15 mouse cellular contexts compared by ENCODE assay signal in the genomic region with DNA sequence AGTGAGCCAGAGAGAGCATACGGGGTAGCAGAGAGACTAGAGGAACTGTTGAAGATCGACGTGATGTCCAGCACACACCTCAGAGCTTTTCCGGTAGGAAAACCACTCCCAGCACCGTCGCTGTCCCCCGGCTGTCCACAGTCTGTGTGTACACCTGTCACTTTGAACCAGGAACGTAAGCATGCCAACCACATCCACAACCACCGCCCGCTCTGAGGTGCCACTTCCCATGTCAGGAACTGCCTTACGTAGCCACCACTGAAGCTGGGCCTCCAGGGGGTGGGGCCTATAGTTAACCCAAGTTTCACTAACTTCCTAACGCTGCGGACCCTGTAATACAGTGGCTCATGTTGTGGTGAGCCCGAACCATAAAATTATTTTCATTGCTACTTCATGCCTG. TPM values are rescaled to one million over a fixed set of nuclear protein-coding genes. Genes with fewer than 3 reads are reported as not detected.
DNase-seq lines count a peak whose midpoint lies in the region; ATAC-seq and TF ChIP-seq lines count a peak whose summit lies in the region.
"Had no signal": no experiment of that assay in that cellular context is flagged by ENCODE, and none has a peak within 500 bp of the region (broad histone marks: within the 10 kb centered on the region; RNA-seq: fewer than 3 reads in every experiment).

No protein-coding gene starts in this region.

- no peak for TF ChIP-seq POLR2A in thymus, adult 2 months (IDR thresholded peaks at IDR 0.05; ENCODE audit: control insufficient read depth, extremely low read depth, insufficient read depth, low read length, poor library complexity)
- TF ChIP-seq POLR2A in cerebellum, adult 2 months (IDR thresholded peaks at IDR 0.05; ENCODE audit: borderline replicate concordance, insufficient read depth, low read length), result no peak

- peak overlapping the region; percentile 34; the same call in 1 of the 2 replicates for H3K9ac ChIP-seq in heart, embryonic 13.5 days
- no peak overlapping the region for H3K9ac ChIP-seq in liver, embryonic 15.5 days
- H3K9ac ChIP-seq: midbrain, embryonic 15.5 days had no signal

- WGBS in heart, embryonic 13.5 days, result 62% methylated on average over 14 of the region's 14 CpGs
- 22% methylated on average over 14 of the region's 14 CpGs for WGBS in liver, embryonic 15.5 days (ENCODE audit: insufficient replicate concordance)
- 3% methylated on average over 14 of the region's 14 CpGs for WGBS in thymus, adult 2 months
- 88% methylated on average over 14 of the region's 14 CpGs for WGBS in cerebellum, adult 2 months

- H3K27me3 ChIP-seq in heart, embryonic 13.5 days (replicated peaks), result no peaks in the 10 kb centered on the region
- peaks cover 22% of the 10 kb centered on the region for H3K27me3 ChIP-seq in liver, embryonic 15.5 days
- no peaks in the 10 kb centered on the region for H3K27me3 ChIP-seq in thymus, adult 2 months (ENCODE audit: control insufficient read depth, insufficient read depth, low read length)
- H3K27me3 ChIP-seq in cerebellum, adult 2 months (ENCODE audit: control insufficient read depth, insufficient read depth, low read length), result no peaks in the 10 kb centered on the region
- H3K27me3 ChIP-seq: midbrain, embryonic 15.5 days had no signal

- no peak for ATAC-seq in heart, embryonic 13.5 days (ENCODE audit: extremely low read depth, insufficient number of reproducible peaks, low FRiP score, low TSS enrichment)
- peak; percentile 71 for ATAC-seq in activated CD4-positive, CD25-positive, alpha-beta regulatory T cell, adult 4 months
- no peak for ATAC-seq in liver, embryonic 15.5 days (ENCODE audit: insufficient read depth)
- ATAC-seq: lung, postnatal 0 days; midbrain, embryonic 15.5 days had no signal

- no peak for DNase-seq in heart, adult 9 months (ENCODE audit: low spot score in 2 of 2)
- DNase-seq in thymus, adult 2 months, result peak; percentile 46
- DNase-seq in gastrocnemius, postnatal 25 days, result no peak
- no peak for DNase-seq in cerebellum, adult 2 months
- DNase-seq in layer of hippocampus, postnatal 36 days, result no peak
- DNase-seq: adrenal gland, postnatal 14 days; kidney, adult 18-20 months had no signal

- H3K27ac ChIP-seq in heart, embryonic 13.5 days (replicated peaks), result peak overlapping the region; percentile 74
- H3K27ac ChIP-seq in liver, embryonic 15.5 days (replicated peaks), result no peak overlapping the region
- H3K27ac ChIP-seq in thymus, adult 2 months (ENCODE audit: control insufficient read depth, insufficient read depth, low read length), result 0 out of 2 replicates have a peak overlapping the region, but pooled peaks have one; percentile 13
- H3K27ac ChIP-seq in cerebellum, adult 2 months (ENCODE audit: insufficient read depth, low read length), result no peak overlapping the region
- H3K27ac ChIP-seq: hindbrain, embryonic 10.5 days; limb, embryonic 10.5 days; midbrain, embryonic 15.5 days had no signal

- H3K9me3 ChIP-seq in heart, embryonic 13.5 days, result no peaks in the 10 kb centered on the region; the same call in none of the 2 replicates
- no peaks in the 10 kb centered on the region for H3K9me3 ChIP-seq in liver, embryonic 15.5 days (replicated peaks)
- H3K9me3 ChIP-seq: hindbrain, embryonic 10.5 days; limb, embryonic 10.5 days; midbrain, embryonic 15.5 days had no signal

- H3K36me3 ChIP-seq in heart, embryonic 13.5 days, result no peaks in the 10 kb centered on the region
- H3K36me3 ChIP-seq in liver, embryonic 15.5 days (replicated peaks), result no peaks in the 10 kb centered on the region
- no peaks in the 10 kb centered on the region for H3K36me3 ChIP-seq in thymus, adult 2 months (ENCODE audit: control insufficient read depth, insufficient read depth, low read length)
- H3K36me3 ChIP-seq: hindbrain, embryonic 10.5 days; limb, embryonic 10.5 days; midbrain, embryonic 15.5 days had no signal

- H3K4me3 ChIP-seq in heart, embryonic 13.5 days, result peak overlapping the region; percentile 19; the same call in 1 of the 2 replicates
- 0 out of 2 replicates have a peak overlapping the region, but pooled peaks have one; percentile 7 for H3K4me3 ChIP-seq in liver, embryonic 15.5 days (replicated peaks)
- no peak overlapping the region for H3K4me3 ChIP-seq in thymus, adult 2 months (ENCODE audit: control insufficient read depth, insufficient read depth, low read length)
- H3K4me3 ChIP-seq in cerebellum, adult 2 months (replicated peaks; ENCODE audit: insufficient read depth, low read depth, low read length), result no peak overlapping the region
- H3K4me3 ChIP-seq: hindbrain, embryonic 10.5 days; limb, embryonic 10.5 days; midbrain, embryonic 15.5 days had no signal

- peaks cover 49% of the 10 kb centered on the region for H3K4me1 ChIP-seq in heart, embryonic 13.5 days
- H3K4me1 ChIP-seq in liver, embryonic 15.5 days (replicated peaks), result 0 out of 2 replicates have a peak, but pooled peaks cover 9% of the 10 kb centered on the region
- H3K4me1 ChIP-seq in thymus, adult 2 months (replicated peaks; ENCODE audit: control insufficient read depth, insufficient read depth, low read length), result peaks cover 18% of the 10 kb centered on the region
- H3K4me1 ChIP-seq in cerebellum, adult 2 months (ENCODE audit: control insufficient read depth, insufficient read depth, low read length), result 0 out of 2 replicates have a peak, but pooled peaks cover 3% of the 10 kb centered on the region

- TF ChIP-seq CTCF in thymus, adult 2 months (IDR thresholded peaks at IDR 0.05; ENCODE audit: borderline replicate concordance, control insufficient read depth, extremely low read depth, insufficient read depth, low read length, poor library complexity), result no peak
- no peak for TF ChIP-seq CTCF in cerebellum, adult 2 months (IDR thresholded peaks at IDR 0.05; ENCODE audit: borderline replicate concordance, insufficient read depth, low read depth, low read length)

- peak overlapping the region; percentile 39 for H3K4me2 ChIP-seq in heart, embryonic 13.5 days
- H3K4me2 ChIP-seq in liver, embryonic 15.5 days, result peak overlapping the region; percentile 33
- H3K4me2 ChIP-seq: midbrain, embryonic 15.5 days had no signal

RNA-seq across cellular contexts. Expression of gene Rhoq, which starts 4.9 kb away (rescaled TPM):
- polyA plus RNA-seq in heart, embryonic 13.5 days (2015; fragmentation: Nextera tagmentation; extraction: Ambion mirVana), result 18.4 and 18.5 TPM in 2 replicates
- 1 to 10 TPM; 3.3 to 3.8 TPM for polyA plus RNA-seq in activated CD4-positive, CD25-positive, alpha-beta regulatory T cell, adult 4 months (2017; shearing (Covaris generic))
- 1.4 TPM in 2 replicates for polyA plus RNA-seq in liver, embryonic 15.5 days (2015; fragmentation: Nextera tagmentation; extraction: Ambion mirVana)
- polyA plus RNA-seq in thymus, adult 2 months (2012; rRNA removed), result 11.5 and 14.5 TPM in 2 replicates
- total RNA-seq in gastrocnemius, postnatal 25 days (2021), result 100 to 1,000 TPM; 197 to 201 TPM
- polyA plus RNA-seq in cerebellum, adult 2 months (2012; rRNA removed), result 42.5 and 47.1 TPM in 2 replicates
- total RNA-seq in layer of hippocampus, postnatal 36 days (2021), result 10 to 100 TPM; 33.6 to 36.8 TPM

RNA-seq across cellular contexts. Expression of gene Atp6v1e2, which starts 10.3 kb away (rescaled TPM):
- not detected in 2 replicates for polyA plus RNA-seq in heart, embryonic 13.5 days (2015; fragmentation: Nextera tagmentation; extraction: Ambion mirVana)
- polyA plus RNA-seq in activated CD4-positive, CD25-positive, alpha-beta regulatory T cell, adult 4 months (2017; shearing (Covaris generic)), result not detected
- not detected in 2 replicates for polyA plus RNA-seq in liver, embryonic 15.5 days (2015; fragmentation: Nextera tagmentation; extraction: Ambion mirVana)
- polyA plus RNA-seq in thymus, adult 2 months (2012; rRNA removed), result not detected in 2 replicates
- total RNA-seq in gastrocnemius, postnatal 25 days (2021), result not detected
- 0.22 TPM in 1 of 2 replicates, not detected in the other for polyA plus RNA-seq in cerebellum, adult 2 months (2012; rRNA removed)
- not detected for total RNA-seq in layer of hippocampus, postnatal 36 days (2021)
- total RNA-seq: adrenal gland, postnatal 14 days had no signal
- polyA plus RNA-seq: hindbrain, embryonic 10.5 days; large intestine, adult 2 months; limb, embryonic 10.5 days; lung, postnatal 0 days; midbrain, embryonic 15.5 days had no signal

RNA-seq across cellular contexts. Expression of gene Tmem247, which starts 40.8 kb away (rescaled TPM):
- polyA plus RNA-seq in heart, embryonic 13.5 days (2015; fragmentation: Nextera tagmentation; extraction: Ambion mirVana), result not detected in 2 replicates
- polyA plus RNA-seq in activated CD4-positive, CD25-positive, alpha-beta regulatory T cell, adult 4 months (2017; shearing (Covaris generic)), result not detected
- not detected in 2 replicates for polyA plus RNA-seq in liver, embryonic 15.5 days (2015; fragmentation: Nextera tagmentation; extraction: Ambion mirVana)
- 0.19 TPM in 1 of 2 replicates, not detected in the other for polyA plus RNA-seq in thymus, adult 2 months (2012; rRNA removed)
- total RNA-seq in gastrocnemius, postnatal 25 days (2021), result not detected
- polyA plus RNA-seq in cerebellum, adult 2 months (2012; rRNA removed), result not detected in 2 replicates
- total RNA-seq in layer of hippocampus, postnatal 36 days (2021), result not detected
- total RNA-seq: adrenal gland, postnatal 14 days had no signal
- polyA plus RNA-seq: hindbrain, embryonic 10.5 days; large intestine, adult 2 months; limb, embryonic 10.5 days; lung, postnatal 0 days; midbrain, embryonic 15.5 days had no signal

Comparison
In these comparisons a context has a peak if more than half of its experiments do, and no peak if none do; other contexts are left out.
1. H3K27ac ChIP-seq: peak in heart, embryonic 13.5 days (single experiment) and thymus, adult 2 months (single experiment); none in liver, embryonic 15.5 days (single experiment) and cerebellum, adult 2 months (single experiment).
2. H3K4me3 ChIP-seq: peak in heart, embryonic 13.5 days (single experiment) and liver, embryonic 15.5 days (single experiment); none in thymus, adult 2 months (single experiment) and cerebellum, adult 2 months (single experiment).